Mouse (Mus musculus) hindbrain, embryonic 10.5 days (tissue): ENCODE measurements around the gene Nrp1. TPM values are rescaled to one million over a fixed set of nuclear protein-coding genes. Genes with fewer than 3 reads are reported as not detected.
A peak's percentile ranks its signal among the peaks of the same experiment; 100 is the strongest.

Source experiments
- DNase-seq: peaks from one replicate; pipeline ENCODE4 v3.0.0-alpha.2; 2017; ENCODE audit warnings: low spot score
- H3K27ac ChIP-seq: fragments of 300-500 bp; sonication (generic); 2 replicates; pipeline ENCODE4 v1.5.1; 2016; ENCODE audit warnings: mild to moderate bottlenecking, moderate library complexity
- H3K27me3 ChIP-seq: fragments of 300-500 bp; sonication (generic); 2 replicates; pipeline ENCODE4 v1.6.1; 2016; ENCODE audit warnings: mild to moderate bottlenecking; ENCODE audit not compliant: poor library complexity, insufficient read depth, severe bottlenecking
- H3K36me3 ChIP-seq: fragments of 300-500 bp; sonication (generic); 2 replicates; pipeline ENCODE4 v1.6.1; 2016; ENCODE audit warnings: mild to moderate bottlenecking, moderate library complexity
- H3K4me1 ChIP-seq: fragments of 300-500 bp; sonication (generic); replicated peaks from 2 replicates; pipeline ENCODE4 v1.6.1; 2016; ENCODE audit warnings: mild to moderate bottlenecking
- H3K4me3 ChIP-seq: fragments of 300-500 bp; sonication (generic); 2 replicates; pipeline ENCODE4 v1.5.1; 2016; ENCODE audit warnings: mild to moderate bottlenecking, moderate library complexity
- H3K9me3 ChIP-seq: fragments of 300-500 bp; sonication (generic); 2 replicates; pipeline ENCODE4 v1.6.1; 2016; ENCODE audit warnings: mild to moderate bottlenecking, moderate library complexity
- WGBS: fragments of 180-500 bp; shearing (Covaris S2); methylation state at CpG from one replicate; pipeline ENCODE4 v1.1.7; 2016; 5-methylcytosine and 5-hydroxymethylcytosine counted together
- polyA plus RNA-seq: library from polyadenylated mRNA; unstranded; fragments of >200 nt; fragmentation: Nextera tagmentation; extraction: Ambion mirVana; gene quantifications from 2 replicates; pipeline ENCODE4 v1.2.1, GENCODE M21; 2016

Nrp1 gene
- polyA plus RNA-seq, 1 experiment from 2014 or later = 39.2 TPM

DNA sequence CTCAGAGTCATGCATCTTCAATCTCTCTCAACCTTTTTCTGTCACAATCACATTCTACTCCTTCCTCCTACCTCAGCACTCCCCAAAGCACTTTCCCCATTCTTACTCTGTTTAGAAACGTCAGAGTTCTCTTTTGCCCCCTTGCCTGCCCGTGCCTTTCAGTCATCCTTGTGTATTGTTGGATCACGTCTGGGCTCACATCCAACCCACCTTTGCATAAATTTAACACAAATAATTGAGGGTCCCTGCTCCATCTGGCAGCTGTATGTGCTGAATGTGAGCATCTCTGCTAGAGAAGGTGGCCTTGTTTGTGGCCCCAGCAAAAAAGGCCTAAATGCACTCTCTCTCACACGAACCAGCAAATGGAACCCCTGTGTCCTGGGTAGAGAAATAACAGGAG, 16.9 kb downstream of the Nrp1 start:
- no peaks in the 10 kb centered on the region for H3K27me3 ChIP-seq
- no peaks in the 10 kb centered on the region for H3K9me3 ChIP-seq
- H3K4me3 ChIP-seq = no peak overlapping the region
- no peaks in the 10 kb centered on the region for H3K36me3 ChIP-seq
- H3K4me1 ChIP-seq = peaks cover 18% of the 10 kb centered on the region
- H3K27ac ChIP-seq = no peak overlapping the region
- 76% methylated on average over 4 of the region's 4 CpGs for WGBS
- DNase-seq = no peak

DNA sequence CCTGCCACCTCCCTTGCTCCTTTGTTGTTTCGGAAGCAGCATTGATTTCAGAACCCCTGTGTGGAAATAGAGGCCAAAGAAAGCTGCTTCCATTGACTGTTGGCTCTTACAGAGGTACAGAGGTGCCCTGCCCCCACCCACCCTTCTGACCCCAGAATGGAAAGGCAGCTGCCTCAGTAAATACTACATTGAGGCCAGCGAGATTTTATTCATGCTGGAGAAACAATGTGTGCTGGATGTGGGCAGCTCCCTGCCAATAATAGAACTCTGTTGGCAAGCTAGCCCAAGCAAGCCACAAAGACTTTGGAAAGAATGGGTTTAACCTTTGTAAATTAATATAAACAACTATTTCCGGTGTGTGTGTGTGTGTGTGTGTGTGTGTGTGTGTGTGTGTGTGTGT, 24.8 kb downstream of the Nrp1 start:
- Histone ChIP-seq H3K27ac (peak overlapping the region; percentile 76), H3K4me3 (no peak overlapping the region), H3K36me3 (no peaks in the 10 kb centered on the region), H3K4me1 (peaks cover 56% of the 10 kb centered on the region), H3K9me3 (no peaks in the 10 kb centered on the region), H3K27me3 (no peaks in the 10 kb centered on the region)
- DNase-seq = peak; percentile 40
- WGBS = 27% methylated on average over 3 of the region's 3 CpGs

DNA sequence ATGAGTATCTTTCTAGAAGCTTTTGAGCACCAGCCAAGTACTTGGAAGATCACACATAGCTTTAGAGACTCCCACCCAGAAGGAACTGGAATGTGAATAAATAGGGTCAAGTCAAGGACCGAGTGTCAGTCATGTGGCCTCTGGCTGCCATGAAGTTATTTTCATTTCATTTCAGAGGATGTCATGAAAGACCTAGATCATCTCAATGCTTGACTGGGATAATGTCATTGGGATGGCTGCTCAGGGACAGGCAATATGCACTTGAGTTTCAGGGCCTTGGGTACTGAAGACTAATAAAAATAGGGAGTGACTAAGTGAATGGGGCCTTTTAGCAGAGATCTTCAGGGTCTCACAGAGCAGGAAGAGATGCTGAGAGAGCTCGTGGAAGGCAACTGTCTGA, 26.0 kb downstream of the Nrp1 start:
- Histone ChIP-seq H3K36me3 (no peaks in the 10 kb centered on the region), H3K4me3 (no peak overlapping the region), H3K9me3 (no peaks in the 10 kb centered on the region), H3K27me3 (no peaks in the 10 kb centered on the region), H3K27ac (peak overlapping the region; percentile 50), H3K4me1 (peaks cover 47% of the 10 kb centered on the region)
- WGBS = 79% methylated on average over 2 of the region's 2 CpGs
- no peak for DNase-seq

DNA sequence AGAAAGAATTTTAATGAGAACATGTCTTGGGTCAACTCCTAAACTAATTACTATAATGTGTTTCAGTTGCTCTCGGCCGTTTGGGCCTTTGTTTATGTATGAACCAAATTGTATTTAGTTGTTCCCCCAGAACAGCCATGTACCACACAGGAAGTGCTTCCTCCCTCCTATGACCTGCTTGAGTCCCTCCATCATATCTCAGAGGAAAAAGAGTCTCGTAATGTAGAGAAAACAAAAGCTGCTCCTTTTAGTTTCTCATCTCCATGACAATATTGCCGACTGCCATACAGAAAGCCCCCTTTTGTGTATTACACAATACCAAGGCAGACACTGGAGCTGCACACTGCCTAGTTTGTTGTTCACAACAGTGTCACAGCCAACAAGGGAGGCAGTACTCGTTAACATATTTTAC, 26.5 kb downstream of the Nrp1 start:
- no peaks in the 10 kb centered on the region for H3K36me3 ChIP-seq
- peak overlapping the region; percentile 50 for H3K27ac ChIP-seq
- H3K9me3 ChIP-seq = no peaks in the 10 kb centered on the region
- WGBS = 38% methylated on average over 5 of the region's 5 CpGs
- H3K4me3 ChIP-seq = no peak overlapping the region
- DNase-seq = no peak
- H3K27me3 ChIP-seq = no peaks in the 10 kb centered on the region
- H3K4me1 ChIP-seq = peaks cover 52% of the 10 kb centered on the region

- Histone ChIP-seq H3K27ac (peak overlapping the region; percentile 42; the same call in 1 of the 2 replicates), H3K4me1 (peaks cover 58% of the 10 kb centered on the region), H3K36me3 (no peaks in the 10 kb centered on the region), H3K4me3 (no peak overlapping the region), H3K27me3 (no peaks in the 10 kb centered on the region), H3K9me3 (no peaks in the 10 kb centered on the region)
- WGBS = 75% methylated on average over 2 of the region's 2 CpGs
- DNase-seq = no peak
Measured at GRCm38 (mm10) chr8:128386963-128387621, 28.7 kb downstream of the Nrp1 start.

DNA sequence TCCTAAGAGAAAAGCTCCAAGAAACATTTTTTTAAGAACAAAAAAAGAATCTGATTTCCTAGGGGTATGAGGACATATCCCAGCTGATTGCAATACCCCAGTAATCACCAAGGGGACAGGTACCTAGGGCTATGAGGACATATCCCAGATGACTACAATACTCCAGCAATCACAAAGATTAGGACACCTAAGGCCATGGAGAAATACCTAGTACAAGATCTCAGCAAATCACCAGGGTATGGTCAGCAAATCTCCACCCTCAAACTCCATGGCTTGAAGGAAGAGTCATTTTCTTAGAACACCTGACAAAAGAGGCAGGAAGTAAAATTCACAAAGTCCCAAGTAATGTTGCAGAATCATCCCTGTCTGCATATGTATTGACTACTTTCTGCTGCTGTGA, 32.4 kb downstream of the Nrp1 start:
- Histone ChIP-seq H3K27me3 (peaks cover 4% of the 10 kb centered on the region), H3K27ac (no peak overlapping the region), H3K4me3 (no peak overlapping the region), H3K4me1 (peaks cover 24% of the 10 kb centered on the region), H3K36me3 (no peaks in the 10 kb centered on the region), H3K9me3 (no peaks in the 10 kb centered on the region)
- DNase-seq = no peak

DNA sequence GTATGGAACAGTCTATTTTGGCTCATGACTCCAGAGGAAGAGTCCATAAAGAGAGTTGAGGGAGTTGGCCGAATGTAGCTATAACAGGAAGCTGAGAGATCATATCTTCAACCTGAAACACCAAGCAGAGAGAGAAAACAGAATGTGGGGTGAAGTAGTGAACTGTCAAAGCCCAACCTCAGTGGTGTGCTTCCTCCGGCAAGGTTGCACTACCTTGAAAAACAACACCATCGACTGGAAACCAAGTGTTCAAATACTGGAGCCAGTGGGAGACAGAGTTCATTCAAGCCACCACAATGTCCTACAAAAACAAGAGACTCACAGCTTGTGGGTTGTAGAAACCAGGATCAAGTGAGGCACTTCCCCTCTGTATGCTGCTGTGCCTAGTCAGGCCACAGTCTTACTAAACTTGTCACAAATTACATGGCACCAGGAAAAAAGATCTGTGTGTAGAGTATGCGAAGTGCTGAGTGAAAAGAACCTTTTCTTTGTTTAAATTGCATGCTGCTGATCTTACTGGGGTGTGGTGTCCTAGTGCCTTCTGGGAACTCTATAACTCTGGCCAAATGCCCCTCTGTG, 32.9 kb downstream of the Nrp1 start:
- Histone ChIP-seq H3K27me3 (peaks cover 5% of the 10 kb centered on the region), H3K9me3 (no peaks in the 10 kb centered on the region), H3K27ac (no peak overlapping the region), H3K4me3 (no peak overlapping the region), H3K36me3 (no peaks in the 10 kb centered on the region), H3K4me1 (peaks cover 24% of the 10 kb centered on the region)
- 86% methylated on average over 4 of the region's 4 CpGs for WGBS
- DNase-seq = no peak

GRCm38 (mm10) chr8:128394671-128395193, 36.3 kb downstream of the Nrp1 start:
- WGBS = 89% methylated on average over 5 of the region's 5 CpGs
- no peak for DNase-seq
- Histone ChIP-seq H3K27me3 (peaks cover 11% of the 10 kb centered on the region), H3K27ac (no peak overlapping the region), H3K9me3 (no peaks in the 10 kb centered on the region), H3K4me3 (no peak overlapping the region), H3K4me1 (peaks cover 27% of the 10 kb centered on the region), H3K36me3 (no peaks in the 10 kb centered on the region)

- no peak overlapping the region for H3K27ac ChIP-seq
- peaks cover 15% of the 10 kb centered on the region for H3K4me1 ChIP-seq
- H3K27me3 ChIP-seq = peaks cover 11% of the 10 kb centered on the region
- no peak for DNase-seq
- no peaks in the 10 kb centered on the region for H3K36me3 ChIP-seq
- WGBS = 55% methylated on average over 7 of the region's 7 CpGs
- H3K4me3 ChIP-seq = no peak overlapping the region
- H3K9me3 ChIP-seq = no peaks in the 10 kb centered on the region
Measured at GRCm38 (mm10) chr8:128396968-128397367, 38.6 kb downstream of the Nrp1 start.

- Histone ChIP-seq H3K27ac (no peak overlapping the region), H3K4me1 (peaks cover 14% of the 10 kb centered on the region), H3K36me3 (no peaks in the 10 kb centered on the region), H3K4me3 (no peak overlapping the region), H3K27me3 (peaks cover 11% of the 10 kb centered on the region), H3K9me3 (no peaks in the 10 kb centered on the region)
- no peak for DNase-seq
- WGBS = 34% methylated on average over 3 of the region's 3 CpGs
Measured at GRCm38 (mm10) chr8:128397441-128397840, 39.0 kb downstream of the Nrp1 start.

- no peaks in the 10 kb centered on the region for H3K9me3 ChIP-seq
- 87% methylated on average over 11 of the region's 11 CpGs for WGBS
- no peak overlapping the region for H3K4me3 ChIP-seq
- peaks cover 11% of the 10 kb centered on the region for H3K27me3 ChIP-seq
- H3K4me1 ChIP-seq = peaks cover 14% of the 10 kb centered on the region
- no peak for DNase-seq
- H3K27ac ChIP-seq = no peak overlapping the region
- H3K36me3 ChIP-seq = no peaks in the 10 kb centered on the region
Measured at GRCm38 (mm10) chr8:128398472-128399091, 40.2 kb downstream of the Nrp1 start.

- DNase-seq = no peak
- H3K4me1 ChIP-seq = peaks cover 14% of the 10 kb centered on the region
- WGBS = 85% methylated on average over 5 of the region's 5 CpGs
Measured at GRCm38 (mm10) chr8:128400286-128400685, 41.9 kb downstream of the Nrp1 start.

DNA sequence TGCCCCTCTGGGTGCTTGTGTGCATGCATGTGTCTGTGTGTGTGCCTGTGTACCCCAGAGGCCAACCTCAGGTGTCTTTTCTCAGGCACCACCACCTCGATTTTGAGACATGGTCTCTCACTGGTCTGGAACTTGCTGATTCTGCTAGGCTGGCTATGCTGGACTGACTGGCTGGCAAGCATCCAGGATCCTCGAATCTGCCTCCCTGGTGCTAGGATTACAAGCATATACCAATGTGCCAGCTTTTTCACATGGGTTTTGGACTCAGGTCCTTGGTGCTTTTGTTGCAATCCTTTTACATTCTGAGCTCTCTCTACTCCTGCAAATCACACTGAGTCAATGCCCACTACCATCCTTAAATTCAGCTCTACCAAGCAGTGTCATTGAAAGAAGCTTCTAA, 46.5 kb downstream of the Nrp1 start:
- DNase-seq = no peak
- no peaks in the 10 kb centered on the region for H3K27me3 ChIP-seq
- no peak overlapping the region for H3K27ac ChIP-seq
- 81% methylated on average over 2 of the region's 2 CpGs for WGBS
- H3K4me3 ChIP-seq = no peak overlapping the region
- H3K9me3 ChIP-seq = no peaks in the 10 kb centered on the region
- H3K36me3 ChIP-seq = no peaks in the 10 kb centered on the region
- H3K4me1 ChIP-seq = no peaks in the 10 kb centered on the region

More at GRCm38 (mm10) chr8:128400286-128400685, 41.9 kb downstream of the Nrp1 start:
- Histone ChIP-seq H3K4me3 (no peak overlapping the region), H3K27ac (no peak overlapping the region), H3K27me3 (peaks cover 11% of the 10 kb centered on the region), H3K9me3 (no peaks in the 10 kb centered on the region), H3K36me3 (no peaks in the 10 kb centered on the region)
